Mouse (Mus musculus): ENCODE data around the gene Lsm11.

- TF ChIP-seq CTCF (IDR thresholded peaks at IDR 0.05; ENCODE audit: low read depth, low read length): no peak
- TF ChIP-seq POLR2A (IDR thresholded peaks at IDR 0.05; ENCODE audit: extremely low read depth, insufficient read depth, low read length): no peak
Observed at GRCm38 (mm10) chr11:45942281-45942680, 2.5 kb downstream of the Lsm11 start.

Data from liver, adult 2 months (tissue).